Mouse (Mus musculus): ENCODE results near the gene Tmem199. TPM values are rescaled to one million over a fixed set of nuclear protein-coding genes. Genes with fewer than 3 reads are reported as not detected.
A peak's percentile ranks its signal among the peaks of the same experiment; 100 is the strongest.

The Tmem199 gene
- polyA plus RNA-seq, 1 experiment, result 41.3 TPM

GRCm38 (mm10) chr11:78467515-78467914 lies 44.5 kb downstream of the Tmem199 start:
- Histone ChIP-seq H3K27me3 (ENCODE audit: control insufficient read depth, insufficient read depth, insufficient read length) (no peaks in the 10 kb centered on the region), H3K79me2 (ENCODE audit: control insufficient read depth, insufficient read depth) (no peaks in the 10 kb centered on the region), H3ac (ENCODE audit: control insufficient read depth, insufficient read length, low read depth) (no peak overlapping the region), H3K79me3 (ENCODE audit: low read depth) (no peaks in the 10 kb centered on the region), H3K36me3 (ENCODE audit: control insufficient read depth, insufficient read depth) (no peaks in the 10 kb centered on the region), H3K4me3 (ENCODE audit: insufficient read depth, poor library complexity, severe bottlenecking) (no peak overlapping the region)
- no peak for TF ChIP-seq MYOD1 (IDR thresholded peaks at IDR 0.05; ENCODE audit: control insufficient read depth, insufficient read length, low read depth)
- TF ChIP-seq CEBPB (IDR thresholded peaks at IDR 0.05; ENCODE audit: low read depth), result no peak
- no peak for TF ChIP-seq USF1 (IDR thresholded peaks at IDR 0.05; ENCODE audit: low read depth)
- TF ChIP-seq CTCF (IDR thresholded peaks at IDR 0.05; ENCODE audit: control insufficient read depth, insufficient read depth, insufficient read length), result no peak
- TF ChIP-seq FOSL1 (IDR thresholded peaks at IDR 0.05; ENCODE audit: insufficient read depth, low read length, poor library complexity, severe bottlenecking), result no peak
- TF ChIP-seq MAX (IDR thresholded peaks at IDR 0.05), result no peak
- TF ChIP-seq MYOG (IDR thresholded peaks at IDR 0.05; ENCODE audit: control insufficient read depth, extremely low read depth, insufficient read length), result no peak

- TF ChIP-seq FOSL1 (IDR thresholded peaks at IDR 0.05; ENCODE audit: insufficient read depth, low read length, poor library complexity, severe bottlenecking), result no peak
- no peak for TF ChIP-seq MYOG (IDR thresholded peaks at IDR 0.05; ENCODE audit: control insufficient read depth, extremely low read depth, insufficient read length)
- peak; percentile 5 for TF ChIP-seq MAX (IDR thresholded peaks at IDR 0.05)
- peak overlapping the region; percentile 93 for H3ac ChIP-seq (ENCODE audit: control insufficient read depth, insufficient read length, low read depth)
- no peaks in the 10 kb centered on the region for H3K79me2 ChIP-seq (ENCODE audit: control insufficient read depth, insufficient read depth)
- H3K27me3 ChIP-seq (ENCODE audit: control insufficient read depth, insufficient read depth, insufficient read length), result no peaks in the 10 kb centered on the region
- H3K36me3 ChIP-seq (ENCODE audit: control insufficient read depth, insufficient read depth), result no peaks in the 10 kb centered on the region
- H3K4me3 ChIP-seq (ENCODE audit: insufficient read depth, poor library complexity, severe bottlenecking), result no peak overlapping the region
- no peaks in the 10 kb centered on the region for H3K79me3 ChIP-seq (ENCODE audit: low read depth)
Measured at GRCm38 (mm10) chr11:78466242-78466912, 45.6 kb downstream of the Tmem199 start.

GRCm38 (mm10) chr11:78465568-78466180 lies 46.3 kb downstream of the Tmem199 start, which contains the start of gene Slc46a1:
Slc46a1 (plus strand) TSS chr11:78465697.
- H3ac ChIP-seq (ENCODE audit: control insufficient read depth, insufficient read length, low read depth), result peak within 1 kb of the TSS; percentile 93
- H3K4me3 ChIP-seq (ENCODE audit: insufficient read depth, poor library complexity, severe bottlenecking), result peak within 1 kb of the TSS; percentile 47
- no peaks in the 10 kb centered on the region for H3K79me2 ChIP-seq (ENCODE audit: control insufficient read depth, insufficient read depth)
- no peaks in the 10 kb centered on the region for H3K27me3 ChIP-seq (ENCODE audit: control insufficient read depth, insufficient read depth, insufficient read length)
- TF ChIP-seq MAX (IDR thresholded peaks at IDR 0.05) (peak; percentile 36), MYOG (IDR thresholded peaks at IDR 0.05; ENCODE audit: control insufficient read depth, extremely low read depth, insufficient read length) (no peak)
- no peaks in the 10 kb centered on the region for H3K36me3 ChIP-seq (ENCODE audit: control insufficient read depth, insufficient read depth)
- no peaks in the 10 kb centered on the region for H3K79me3 ChIP-seq (ENCODE audit: low read depth)

- H3ac ChIP-seq (ENCODE audit: control insufficient read depth, insufficient read length, low read depth), result peak overlapping the region; percentile 40
- H3K36me3 ChIP-seq (ENCODE audit: control insufficient read depth, insufficient read depth), result no peaks in the 10 kb centered on the region
- TF ChIP-seq MAX (IDR thresholded peaks at IDR 0.05) (no peak), CTCF (IDR thresholded peaks at IDR 0.05; ENCODE audit: control insufficient read depth, insufficient read depth, insufficient read length) (no peak), USF1 (IDR thresholded peaks at IDR 0.05; ENCODE audit: low read depth) (no peak), MYOG (IDR thresholded peaks at IDR 0.05; ENCODE audit: control insufficient read depth, extremely low read depth, insufficient read length) (no peak), FOSL1 (IDR thresholded peaks at IDR 0.05; ENCODE audit: insufficient read depth, low read length, poor library complexity, severe bottlenecking) (no peak), CEBPB (IDR thresholded peaks at IDR 0.05; ENCODE audit: low read depth) (no peak), MYOD1 (IDR thresholded peaks at IDR 0.05; ENCODE audit: control insufficient read depth, insufficient read length, low read depth) (no peak)
- H3K4me3 ChIP-seq (ENCODE audit: insufficient read depth, poor library complexity, severe bottlenecking), result no peak overlapping the region
- H3K79me3 ChIP-seq (ENCODE audit: low read depth), result no peaks in the 10 kb centered on the region
- H3K27me3 ChIP-seq (ENCODE audit: control insufficient read depth, insufficient read depth, insufficient read length), result no peaks in the 10 kb centered on the region
- H3K79me2 ChIP-seq (ENCODE audit: control insufficient read depth, insufficient read depth), result no peaks in the 10 kb centered on the region
Measured at GRCm38 (mm10) chr11:78465116-78465515, 46.9 kb downstream of the Tmem199 start.

- Histone ChIP-seq H3K79me2 (ENCODE audit: control insufficient read depth, insufficient read depth) (no peaks in the 10 kb centered on the region), H3ac (ENCODE audit: control insufficient read depth, insufficient read length, low read depth) (no peak overlapping the region), H3K4me3 (ENCODE audit: insufficient read depth, poor library complexity, severe bottlenecking) (no peak overlapping the region), H3K36me3 (ENCODE audit: control insufficient read depth, insufficient read depth) (no peaks in the 10 kb centered on the region), H3K79me3 (ENCODE audit: low read depth) (no peaks in the 10 kb centered on the region), H3K27me3 (ENCODE audit: control insufficient read depth, insufficient read depth, insufficient read length) (no peaks in the 10 kb centered on the region)
- TF ChIP-seq USF1 (IDR thresholded peaks at IDR 0.05; ENCODE audit: low read depth) (no peak), MYOD1 (IDR thresholded peaks at IDR 0.05; ENCODE audit: control insufficient read depth, insufficient read length, low read depth) (no peak), CTCF (IDR thresholded peaks at IDR 0.05; ENCODE audit: control insufficient read depth, insufficient read depth, insufficient read length) (no peak), FOSL1 (IDR thresholded peaks at IDR 0.05; ENCODE audit: insufficient read depth, low read length, poor library complexity, severe bottlenecking) (no peak), MAX (IDR thresholded peaks at IDR 0.05) (no peak), MYOG (IDR thresholded peaks at IDR 0.05; ENCODE audit: control insufficient read depth, extremely low read depth, insufficient read length) (no peak), CEBPB (IDR thresholded peaks at IDR 0.05; ENCODE audit: low read depth) (no peak)
Measured at GRCm38 (mm10) chr11:78463286-78464036, 48.5 kb downstream of the Tmem199 start.
